Comparison of ENCODE assay signal across 9 mouse cellular contexts in the genomic region with DNA sequence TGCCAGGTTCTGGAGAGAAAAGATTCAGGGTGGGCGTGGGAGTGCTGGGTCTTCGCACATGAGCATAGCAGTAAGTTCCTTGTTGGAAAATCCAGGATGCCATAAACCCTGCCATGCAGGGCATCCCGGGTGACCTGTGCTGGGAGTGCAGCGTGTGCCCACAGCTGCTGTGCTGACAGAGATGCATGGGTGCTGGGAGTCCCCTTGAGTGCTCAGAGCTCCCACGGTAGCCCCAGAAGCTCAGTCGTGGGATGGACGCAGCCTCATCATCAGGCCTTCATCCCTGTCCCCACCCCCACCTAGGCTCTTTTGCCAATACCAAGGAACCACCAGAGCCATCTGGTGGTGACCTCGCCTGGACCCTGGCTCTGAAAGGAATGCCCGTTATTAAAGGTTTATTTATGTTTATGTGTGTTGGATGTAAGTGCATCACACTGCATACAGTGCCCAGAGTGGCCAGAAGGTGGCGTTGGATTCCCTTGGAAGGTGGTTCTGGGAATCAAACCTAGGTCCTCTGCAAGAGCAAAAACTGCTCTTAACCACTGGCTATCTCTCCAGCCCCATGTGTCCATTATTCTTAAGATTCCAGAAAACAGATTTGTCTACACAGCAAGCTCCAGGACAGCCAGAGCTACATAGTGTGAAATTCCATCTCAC. TPM values are rescaled to one million over a fixed set of nuclear protein-coding genes. Genes with fewer than 3 reads are reported as not detected.
DNase-seq lines count a peak whose midpoint lies in the region; ATAC-seq lines count a peak whose summit lies in the region.
"Had no signal": no experiment of that assay in that cellular context is flagged by ENCODE, and none has a peak within 500 bp of the region (broad histone marks: within the 10 kb centered on the region; RNA-seq: fewer than 3 reads in every experiment).

No protein-coding gene starts in this region.

- 78% methylated on average over 10 of the region's 10 CpGs for WGBS in limb, embryonic 11.5 days
- 70% methylated on average over 10 of the region's 10 CpGs for WGBS in limb, embryonic 10.5 days

- no peak overlapping the region for H3K4me3 ChIP-seq in limb, embryonic 11.5 days (ENCODE audit: low read depth, low read length)
- no peak overlapping the region for H3K4me3 ChIP-seq in limb, embryonic 10.5 days
- H3K4me3 ChIP-seq: erythroblast, embryonic 14.5 days had no signal

- no peak for ATAC-seq in limb, embryonic 11.5 days (ENCODE audit: insufficient number of reproducible peaks, low FRiP score, low TSS enrichment, low read depth)
- no peak for ATAC-seq in frontal cortex, adult (ENCODE audit: low TSS enrichment)

- no peak overlapping the region for H3K27ac ChIP-seq in limb, embryonic 11.5 days (replicated peaks; ENCODE audit: low read depth, low read length)
- no peak overlapping the region for H3K27ac ChIP-seq in limb, embryonic 10.5 days

- 0 out of 2 replicates have a peak, but pooled peaks cover 2% of the 10 kb centered on the region for H3K4me1 ChIP-seq in limb, embryonic 11.5 days (ENCODE audit: control insufficient read depth, insufficient read depth, low read length)
- H3K4me1 ChIP-seq in limb, embryonic 10.5 days, result peaks cover 21% of the 10 kb centered on the region

- no peaks in the 10 kb centered on the region for H3K9me3 ChIP-seq in limb, embryonic 11.5 days (ENCODE audit: control insufficient read depth, low read length)
- no peaks in the 10 kb centered on the region for H3K9me3 ChIP-seq in limb, embryonic 10.5 days (replicated peaks)

- peaks cover 3% of the 10 kb centered on the region; the same call in 1 of the 2 replicates for H3K36me3 ChIP-seq in limb, embryonic 11.5 days (ENCODE audit: control insufficient read depth, insufficient read depth, low read length)
- peaks cover 64% of the 10 kb centered on the region for H3K36me3 ChIP-seq in limb, embryonic 10.5 days

- H3K9ac ChIP-seq in limb, embryonic 11.5 days (ENCODE audit: low read length), result no peak overlapping the region

- DNase-seq in limb, embryonic 11.5 days (ENCODE audit: low spot score), result peak; percentile 40
- no peak for DNase-seq in limb, embryonic 10.5 days (ENCODE audit: low spot score)
- DNase-seq in adipocyte (ENCODE audit: low spot score), result peak; percentile 15
- peak; percentile 51 for DNase-seq in heart, postnatal 4 days
- DNase-seq in retina, embryonic 14.5 days (ENCODE audit: low spot score), result peak; percentile 35
- DNase-seq in urinary bladder, postnatal 4 days (ENCODE audit: low spot score in 2 of 2), result no peak
- DNase-seq in gastrocnemius, postnatal 4 days (ENCODE audit: low spot score in 2 of 2), result no peak

- H3K4me2 ChIP-seq in limb, embryonic 11.5 days (ENCODE audit: low read depth, severe bottlenecking), result no peak overlapping the region

- H3K27me3 ChIP-seq in limb, embryonic 11.5 days (ENCODE audit: control insufficient read depth, insufficient read depth, low read length), result no peaks in the 10 kb centered on the region
- H3K27me3 ChIP-seq in limb, embryonic 10.5 days (ENCODE audit: low read depth, poor library complexity, severe bottlenecking), result peaks cover 29% of the 10 kb centered on the region

RNA-seq across cellular contexts. Expression of a gene that starts 0.7 kb away (rescaled TPM):
- polyA plus RNA-seq in limb, embryonic 11.5 days (2014; fragmentation: Nextera tagmentation; extraction: Ambion mirVana), result 0.87 and 1.2 TPM in 2 replicates
- 1.4 and 1.9 TPM in 2 replicates for polyA plus RNA-seq in limb, embryonic 10.5 days (2016; fragmentation: Nextera tagmentation; extraction: Ambion mirVana)
- total RNA-seq in heart, postnatal 4 days (2021), result 1 to 10 TPM; 2.2 to 3.0 TPM
- total RNA-seq in gastrocnemius, postnatal 4 days (2021), result 1 to 10 TPM; 4.2 to 4.8 TPM

RNA-seq across cellular contexts. Expression of a gene that starts 6.5 kb away (rescaled TPM):
- 35.8 and 36.9 TPM in 2 replicates for polyA plus RNA-seq in limb, embryonic 11.5 days (2014; fragmentation: Nextera tagmentation; extraction: Ambion mirVana)
- polyA plus RNA-seq in limb, embryonic 10.5 days (2016; fragmentation: Nextera tagmentation; extraction: Ambion mirVana), result 34.1 and 35.2 TPM in 2 replicates
- 10 to 100 TPM; 46.1 to 49.5 TPM for total RNA-seq in heart, postnatal 4 days (2021)
- 10 to 100 TPM; 20.1 to 23.1 TPM for total RNA-seq in gastrocnemius, postnatal 4 days (2021)

RNA-seq across cellular contexts. Expression of a gene that starts 10.0 kb away (rescaled TPM):
- polyA plus RNA-seq in limb, embryonic 11.5 days (2014; fragmentation: Nextera tagmentation; extraction: Ambion mirVana), result not detected in 2 replicates
- polyA plus RNA-seq in limb, embryonic 10.5 days (2016; fragmentation: Nextera tagmentation; extraction: Ambion mirVana), result not detected in 2 replicates
- not detected for total RNA-seq in heart, postnatal 4 days (2021)
- total RNA-seq in gastrocnemius, postnatal 4 days (2021), result not detected
- polyA plus RNA-seq: erythroblast, embryonic 14.5 days had no signal

RNA-seq across cellular contexts. Expression of a gene that starts 33.1 kb away (rescaled TPM):
- 49.3 and 54.7 TPM in 2 replicates for polyA plus RNA-seq in limb, embryonic 11.5 days (2014; fragmentation: Nextera tagmentation; extraction: Ambion mirVana)
- 63.0 and 66.4 TPM in 2 replicates for polyA plus RNA-seq in limb, embryonic 10.5 days (2016; fragmentation: Nextera tagmentation; extraction: Ambion mirVana)
- total RNA-seq in heart, postnatal 4 days (2021), result 10 to 100 TPM; 46.7 to 59.4 TPM
- 10 to 100 TPM; 55.6 to 55.8 TPM for total RNA-seq in gastrocnemius, postnatal 4 days (2021)

RNA-seq across cellular contexts. Expression of a gene that starts 33.2 kb away (rescaled TPM):
- polyA plus RNA-seq in limb, embryonic 11.5 days (2014; fragmentation: Nextera tagmentation; extraction: Ambion mirVana), result 70.0 and 73.8 TPM in 2 replicates
- polyA plus RNA-seq in limb, embryonic 10.5 days (2016; fragmentation: Nextera tagmentation; extraction: Ambion mirVana), result 88.3 and 109 TPM in 2 replicates
- total RNA-seq in heart, postnatal 4 days (2021), result 10 to 100 TPM; 18.8 to 19.6 TPM
- total RNA-seq in gastrocnemius, postnatal 4 days (2021), result 10 to 100 TPM; 24.5 to 25.7 TPM

Comparison
In these comparisons a context has a peak if more than half of its experiments do, and no peak if none do; other contexts are left out.
1. DNase-seq: peak in limb, embryonic 11.5 days (single experiment), adipocyte (single experiment), heart, postnatal 4 days (single experiment) and retina, embryonic 14.5 days (single experiment); none in limb, embryonic 10.5 days (single experiment), urinary bladder, postnatal 4 days (0 of 2) and gastrocnemius, postnatal 4 days (0 of 2).